Mouse (Mus musculus): Measurements from ENCODE around the gene Gjd2. TPM values are rescaled to one million over a fixed set of nuclear protein-coding genes. Genes with fewer than 3 reads are reported as not detected.

Gjd2 gene
- polyA plus RNA-seq, 1 experiment from 2014 or later = not detected

GRCm38 (mm10) chr2:114051111-114051870 lies 37.9 kb upstream of the Gjd2 start:
- peak overlapping the region; percentile 99 for H3K27ac ChIP-seq (ENCODE audit: low read depth, low read length)
- H3K4me1 ChIP-seq (ENCODE audit: control insufficient read depth, insufficient read depth, low read length) = no peaks in the 10 kb centered on the region; the same call in 1 of the 2 replicates
- H3K9ac ChIP-seq (ENCODE audit: low read depth, low read length) = peak overlapping the region; percentile 94
- no peaks in the 10 kb centered on the region for H3K27me3 ChIP-seq (ENCODE audit: control insufficient read depth, insufficient read depth, low read length)
- H3K9me3 ChIP-seq (replicated peaks; ENCODE audit: control insufficient read depth, low read length) = no peaks in the 10 kb centered on the region
- H3K4me3 ChIP-seq (ENCODE audit: low read depth, low read length) = peak overlapping the region; percentile 62
- H3K36me3 ChIP-seq (ENCODE audit: control insufficient read depth, insufficient read depth, low read length) = no peaks in the 10 kb centered on the region
- H3K4me2 ChIP-seq = peak overlapping the region; percentile 63
- ATAC-seq (replicated peaks; ENCODE audit: insufficient number of reproducible peaks, low FRiP score, low TSS enrichment) = no peak
- WGBS (ENCODE audit: insufficient replicate concordance) = 56% methylated on average over 7 of the region's 7 CpGs

DNA sequence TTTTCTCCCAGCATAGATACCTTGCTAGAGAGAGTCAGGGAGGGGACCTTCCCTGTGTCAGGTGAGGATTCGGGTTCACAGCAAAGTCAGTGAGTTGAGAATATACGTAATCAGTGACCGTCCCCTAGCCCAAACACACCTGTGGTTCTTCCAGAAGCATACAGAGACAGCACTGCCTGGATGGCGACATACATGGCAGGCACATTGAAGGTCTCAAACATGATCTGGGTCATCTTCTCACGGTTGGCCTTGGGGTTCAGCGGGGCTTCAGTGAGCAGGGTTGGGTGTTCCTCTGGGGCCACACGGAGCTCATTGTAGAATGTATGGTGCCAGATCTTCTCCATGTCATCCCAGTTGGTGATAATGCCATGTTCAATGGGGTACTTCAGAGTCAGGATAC lies 36.7 kb upstream of the Gjd2 start:
- peak overlapping the region; percentile 99 for H3K27ac ChIP-seq (ENCODE audit: low read depth, low read length)
- 71% methylated on average over 7 of the region's 7 CpGs for WGBS (ENCODE audit: insufficient replicate concordance)
- H3K4me3 ChIP-seq (ENCODE audit: low read depth, low read length) = peak overlapping the region; percentile 62

GRCm38 (mm10) chr2:114049372-114049771 lies 36.0 kb upstream of the Gjd2 start:
- no peak for ATAC-seq (replicated peaks; ENCODE audit: insufficient number of reproducible peaks, low FRiP score, low TSS enrichment)
- WGBS (ENCODE audit: insufficient replicate concordance) = 66% methylated on average over 7 of the region's 7 CpGs
- peak overlapping the region; percentile 63 for H3K4me2 ChIP-seq

More for the DNA sequence above, 36.7 kb upstream of the Gjd2 start:
- no peaks in the 10 kb centered on the region for H3K36me3 ChIP-seq (ENCODE audit: control insufficient read depth, insufficient read depth, low read length)
- no peaks in the 10 kb centered on the region for H3K9me3 ChIP-seq (replicated peaks; ENCODE audit: control insufficient read depth, low read length)
- no peak for ATAC-seq (replicated peaks; ENCODE audit: insufficient number of reproducible peaks, low FRiP score, low TSS enrichment)
- peak overlapping the region; percentile 63 for H3K4me2 ChIP-seq
- H3K4me1 ChIP-seq (ENCODE audit: control insufficient read depth, insufficient read depth, low read length) = no peaks in the 10 kb centered on the region; the same call in 1 of the 2 replicates
- H3K9ac ChIP-seq (ENCODE audit: low read depth, low read length) = peak overlapping the region; percentile 94
- no peaks in the 10 kb centered on the region for H3K27me3 ChIP-seq (ENCODE audit: control insufficient read depth, insufficient read depth, low read length)

DNA sequence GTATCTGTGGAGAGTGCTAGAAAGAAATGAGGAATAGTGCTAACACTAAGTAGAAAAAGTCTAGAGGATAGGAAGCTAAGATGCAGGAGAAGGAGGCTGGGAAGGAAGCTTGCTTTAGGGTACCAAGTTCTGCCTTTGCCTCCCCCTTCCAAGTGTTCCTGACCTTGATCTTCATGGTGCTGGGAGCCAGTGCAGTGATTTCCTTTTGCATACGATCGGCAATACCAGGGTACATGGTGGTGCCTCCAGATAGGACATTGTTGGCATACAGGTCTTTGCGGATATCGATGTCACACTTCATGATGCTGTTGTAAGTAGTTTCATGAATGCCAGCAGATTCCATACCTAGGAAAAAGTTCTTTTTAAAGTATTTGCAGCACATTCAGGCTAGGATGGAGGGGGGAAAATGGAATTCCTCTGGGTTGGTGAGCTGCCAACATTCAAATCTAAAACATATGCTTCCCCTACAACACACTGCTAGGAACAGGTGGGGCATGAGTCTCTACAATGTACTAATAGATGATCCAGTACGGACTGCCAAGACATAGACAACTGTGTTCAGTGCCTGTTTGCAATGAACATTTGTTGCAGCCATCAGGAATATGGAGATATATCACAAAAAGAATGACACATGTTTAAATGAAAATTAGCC lies 34.7 kb upstream of the Gjd2 start:
- Histone ChIP-seq H3K9ac (ENCODE audit: low read depth, low read length) (peak overlapping the region; percentile 54; the same call in 1 of the 2 replicates), H3K4me2 (peak overlapping the region; percentile 63), H3K4me3 (ENCODE audit: low read depth, low read length) (peak overlapping the region; percentile 62), H3K4me1 (ENCODE audit: control insufficient read depth, insufficient read depth, low read length) (no peaks in the 10 kb centered on the region; the same call in 1 of the 2 replicates), H3K27ac (ENCODE audit: low read depth, low read length) (peak overlapping the region; percentile 38; the same call in 1 of the 2 replicates), H3K27me3 (ENCODE audit: control insufficient read depth, insufficient read depth, low read length) (no peaks in the 10 kb centered on the region), H3K9me3 (replicated peaks; ENCODE audit: control insufficient read depth, low read length) (no peaks in the 10 kb centered on the region), H3K36me3 (ENCODE audit: control insufficient read depth, insufficient read depth, low read length) (no peaks in the 10 kb centered on the region)
- ATAC-seq (replicated peaks; ENCODE audit: insufficient number of reproducible peaks, low FRiP score, low TSS enrichment) = no peak
- 76% methylated on average over 5 of the region's 5 CpGs for WGBS (ENCODE audit: insufficient replicate concordance)

More at GRCm38 (mm10) chr2:114049372-114049771, 36.0 kb upstream of the Gjd2 start:
- Histone ChIP-seq H3K4me1 (ENCODE audit: control insufficient read depth, insufficient read depth, low read length) (no peaks in the 10 kb centered on the region; the same call in 1 of the 2 replicates), H3K4me3 (ENCODE audit: low read depth, low read length) (peak overlapping the region; percentile 62), H3K36me3 (ENCODE audit: control insufficient read depth, insufficient read depth, low read length) (no peaks in the 10 kb centered on the region), H3K9me3 (replicated peaks; ENCODE audit: control insufficient read depth, low read length) (no peaks in the 10 kb centered on the region), H3K9ac (ENCODE audit: low read depth, low read length) (peak overlapping the region; percentile 94), H3K27ac (ENCODE audit: low read depth, low read length) (peak overlapping the region; percentile 99), H3K27me3 (ENCODE audit: control insufficient read depth, insufficient read depth, low read length) (no peaks in the 10 kb centered on the region)

- ATAC-seq (replicated peaks; ENCODE audit: insufficient number of reproducible peaks, low FRiP score, low TSS enrichment) = no peak
- H3K9ac ChIP-seq (ENCODE audit: low read depth, low read length) = no peak overlapping the region
- H3K9me3 ChIP-seq (replicated peaks; ENCODE audit: control insufficient read depth, low read length) = no peaks in the 10 kb centered on the region
- no peak overlapping the region for H3K4me2 ChIP-seq
- no peaks in the 10 kb centered on the region for H3K27me3 ChIP-seq (ENCODE audit: control insufficient read depth, insufficient read depth, low read length)
- H3K4me1 ChIP-seq (ENCODE audit: control insufficient read depth, insufficient read depth, low read length) = no peaks in the 10 kb centered on the region; the same call in 1 of the 2 replicates
- H3K36me3 ChIP-seq (ENCODE audit: control insufficient read depth, insufficient read depth, low read length) = no peaks in the 10 kb centered on the region
- no peak overlapping the region for H3K4me3 ChIP-seq (ENCODE audit: low read depth, low read length)
- no peak overlapping the region for H3K27ac ChIP-seq (ENCODE audit: low read depth, low read length)
- 73% methylated on average over 5 of the region's 5 CpGs for WGBS (ENCODE audit: insufficient replicate concordance)
Observed at GRCm38 (mm10) chr2:114046151-114046664, 32.8 kb upstream of the Gjd2 start.

GRCm38 (mm10) chr2:114037926-114038325 lies 24.5 kb upstream of the Gjd2 start:
- Histone ChIP-seq H3K4me3 (ENCODE audit: low read depth, low read length) (no peak overlapping the region), H3K9ac (ENCODE audit: low read depth, low read length) (no peak overlapping the region), H3K36me3 (ENCODE audit: control insufficient read depth, insufficient read depth, low read length) (no peaks in the 10 kb centered on the region), H3K27ac (ENCODE audit: low read depth, low read length) (no peak overlapping the region), H3K9me3 (replicated peaks; ENCODE audit: control insufficient read depth, low read length) (no peaks in the 10 kb centered on the region), H3K4me2 (no peak overlapping the region), H3K27me3 (ENCODE audit: control insufficient read depth, insufficient read depth, low read length) (no peaks in the 10 kb centered on the region), H3K4me1 (ENCODE audit: control insufficient read depth, insufficient read depth, low read length) (no peaks in the 10 kb centered on the region)
- 59% methylated on average over 2 of the region's 2 CpGs for WGBS (ENCODE audit: insufficient replicate concordance)
- no peak for ATAC-seq (replicated peaks; ENCODE audit: insufficient number of reproducible peaks, low FRiP score, low TSS enrichment)

DNA sequence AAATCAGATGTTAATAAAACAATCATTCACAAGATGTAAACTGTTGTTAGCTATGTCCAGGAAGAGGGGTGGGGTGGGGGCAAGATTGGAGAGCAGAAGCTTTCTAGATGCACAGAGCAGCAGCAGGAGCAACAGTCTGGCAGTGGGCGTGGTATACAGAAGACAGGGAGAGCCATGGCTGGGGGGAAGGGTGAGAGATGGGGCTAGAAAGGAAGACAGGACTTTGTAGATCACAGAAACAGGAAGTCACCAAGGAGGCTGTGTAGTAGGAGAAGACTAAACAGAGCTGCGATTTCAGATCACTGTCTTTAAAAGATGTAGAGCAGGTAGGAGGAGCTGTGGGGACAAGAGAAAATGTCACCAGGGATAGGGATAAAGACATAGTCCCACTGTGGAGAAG lies 18.8 kb upstream of the Gjd2 start:
- H3K27ac ChIP-seq (ENCODE audit: low read depth, low read length) = no peak overlapping the region
- no peak overlapping the region for H3K4me3 ChIP-seq (ENCODE audit: low read depth, low read length)
- no peaks in the 10 kb centered on the region for H3K36me3 ChIP-seq (ENCODE audit: control insufficient read depth, insufficient read depth, low read length)
- H3K9me3 ChIP-seq (replicated peaks; ENCODE audit: control insufficient read depth, low read length) = no peaks in the 10 kb centered on the region
- H3K9ac ChIP-seq (ENCODE audit: low read depth, low read length) = no peak overlapping the region
- H3K27me3 ChIP-seq (ENCODE audit: control insufficient read depth, insufficient read depth, low read length) = no peaks in the 10 kb centered on the region
- no peaks in the 10 kb centered on the region for H3K4me1 ChIP-seq (ENCODE audit: control insufficient read depth, insufficient read depth, low read length)
- no peak overlapping the region for H3K4me2 ChIP-seq
- no peak for ATAC-seq (replicated peaks; ENCODE audit: insufficient number of reproducible peaks, low FRiP score, low TSS enrichment)
- WGBS (ENCODE audit: insufficient replicate concordance) = 36% methylated on average over 2 of the region's 2 CpGs

GRCm38 (mm10) chr2:114023383-114023782 lies 10.0 kb upstream of the Gjd2 start:
- WGBS (ENCODE audit: insufficient replicate concordance) = 82% methylated on average over 6 of the region's 6 CpGs
- no peaks in the 10 kb centered on the region for H3K36me3 ChIP-seq (ENCODE audit: control insufficient read depth, insufficient read depth, low read length)
- no peak overlapping the region for H3K4me3 ChIP-seq (ENCODE audit: low read depth, low read length)
- H3K4me2 ChIP-seq = no peak overlapping the region
- H3K9ac ChIP-seq (ENCODE audit: low read depth, low read length) = no peak overlapping the region
- H3K27ac ChIP-seq (ENCODE audit: low read depth, low read length) = no peak overlapping the region
- H3K4me1 ChIP-seq (ENCODE audit: control insufficient read depth, insufficient read depth, low read length) = no peaks in the 10 kb centered on the region
- no peaks in the 10 kb centered on the region for H3K9me3 ChIP-seq (replicated peaks; ENCODE audit: control insufficient read depth, low read length)
- H3K27me3 ChIP-seq (ENCODE audit: control insufficient read depth, insufficient read depth, low read length) = no peaks in the 10 kb centered on the region
- no peak for ATAC-seq (replicated peaks; ENCODE audit: insufficient number of reproducible peaks, low FRiP score, low TSS enrichment)

Measured in heart, embryonic 11.5 days (tissue).